Mouse (Mus musculus) liver, embryonic 12.5 days (tissue): Measurements from ENCODE around the gene Acoxl. TPM values are rescaled to one million over a fixed set of nuclear protein-coding genes. Genes with fewer than 3 reads are reported as not detected.

Experiments used
- ATAC-seq: fragments of 200-750 bp; cut with Nextera tagmentation; 2 replicates; pipeline ENCODE4 v1.8.0; 2017; ENCODE audit warnings: moderate number of reproducible peaks, mild to moderate bottlenecking, moderate library complexity
- H3K27ac ChIP-seq: fragments of 300-500 bp; sonication (generic); 2 replicates; pipeline ENCODE4 v1.5.1; 2016; ENCODE audit warnings: mild to moderate bottlenecking
- H3K27me3 ChIP-seq: fragments of 300-500 bp; sonication (generic); replicated peaks from 2 replicates; pipeline ENCODE4 v1.6.1; 2016; ENCODE audit warnings: mild to moderate bottlenecking, moderate library complexity
- H3K36me3 ChIP-seq: fragments of 300-500 bp; sonication (generic); 2 replicates; pipeline ENCODE4 v1.6.1; 2016; ENCODE audit warnings: mild to moderate bottlenecking, moderate library complexity
- H3K4me1 ChIP-seq: fragments of 300-500 bp; sonication (generic); 2 replicates; pipeline ENCODE4 v1.6.1; 2016
- H3K4me2 ChIP-seq: fragments of 300-500 bp; sonication (generic); 2 replicates; pipeline ENCODE4 v1.6.1; 2016; ENCODE audit warnings: mild to moderate bottlenecking, moderate library complexity
- H3K4me3 ChIP-seq: fragments of 300-500 bp; sonication (generic); 2 replicates; pipeline ENCODE4 v1.5.1; 2016; ENCODE audit warnings: mild to moderate bottlenecking, moderate library complexity
- H3K9ac ChIP-seq: fragments of 300-500 bp; sonication (generic); 2 replicates; pipeline ENCODE4 v1.6.1; 2016; ENCODE audit warnings: mild to moderate bottlenecking, moderate library complexity
- H3K9me3 ChIP-seq: fragments of 300-500 bp; sonication (generic); replicated peaks from 2 replicates; pipeline ENCODE4 v1.6.1; 2016; ENCODE audit warnings: mild to moderate bottlenecking, moderate library complexity
- WGBS: fragments of 180-500 bp; shearing (Covaris S2); methylation state at CpG from one replicate; pipeline ENCODE4 v1.1.7; 2016; ENCODE audit not compliant: insufficient replicate concordance; 5-methylcytosine and 5-hydroxymethylcytosine counted together
- polyA plus RNA-seq: library from polyadenylated mRNA; unstranded; fragments of >200 nt; fragmentation: Nextera tagmentation; extraction: Ambion mirVana; gene quantifications from 2 replicates; pipeline ENCODE4 v1.2.1, GENCODE M21; 2016

Gene Acoxl
- polyA plus RNA-seq, 1 experiment from 2014 or later, result 0.10 TPM

- H3K9ac ChIP-seq, result no peak overlapping the region
- no peak overlapping the region for H3K4me2 ChIP-seq
- no peak for ATAC-seq
- 83% methylated on average over 1 of the region's 1 CpGs for WGBS
- no peak overlapping the region for H3K4me3 ChIP-seq
- H3K27me3 ChIP-seq, result no peaks in the 10 kb centered on the region
- no peaks in the 10 kb centered on the region for H3K4me1 ChIP-seq
- H3K27ac ChIP-seq, result no peak overlapping the region
- H3K9me3 ChIP-seq, result no peaks in the 10 kb centered on the region
- no peaks in the 10 kb centered on the region for H3K36me3 ChIP-seq
Measured at GRCm38 (mm10) chr2:127976276-127976675, 137.6 kb downstream of the Acoxl start.

GRCm38 (mm10) chr2:127978601-127979230 is 140.0 kb downstream of the Acoxl start:
- ATAC-seq, result no peak
- no peaks in the 10 kb centered on the region for H3K36me3 ChIP-seq
- H3K27ac ChIP-seq, result no peak overlapping the region
- H3K9ac ChIP-seq, result no peak overlapping the region
- no peaks in the 10 kb centered on the region for H3K27me3 ChIP-seq
- H3K4me2 ChIP-seq, result no peak overlapping the region
- H3K4me1 ChIP-seq, result no peaks in the 10 kb centered on the region
- WGBS, result 66% methylated on average over 7 of the region's 7 CpGs
- no peaks in the 10 kb centered on the region for H3K9me3 ChIP-seq
- H3K4me3 ChIP-seq, result no peak overlapping the region

GRCm38 (mm10) chr2:127982610-127983009 is 143.9 kb downstream of the Acoxl start:
- ATAC-seq, result no peak
- WGBS, result 61% methylated on average over 3 of the region's 3 CpGs
- H3K27ac ChIP-seq, result no peak overlapping the region
- H3K4me2 ChIP-seq, result no peak overlapping the region
- H3K9ac ChIP-seq, result no peak overlapping the region
- H3K36me3 ChIP-seq, result no peaks in the 10 kb centered on the region
- H3K9me3 ChIP-seq, result no peaks in the 10 kb centered on the region
- no peaks in the 10 kb centered on the region for H3K27me3 ChIP-seq
- H3K4me1 ChIP-seq, result no peaks in the 10 kb centered on the region
- H3K4me3 ChIP-seq, result no peak overlapping the region

DNA sequence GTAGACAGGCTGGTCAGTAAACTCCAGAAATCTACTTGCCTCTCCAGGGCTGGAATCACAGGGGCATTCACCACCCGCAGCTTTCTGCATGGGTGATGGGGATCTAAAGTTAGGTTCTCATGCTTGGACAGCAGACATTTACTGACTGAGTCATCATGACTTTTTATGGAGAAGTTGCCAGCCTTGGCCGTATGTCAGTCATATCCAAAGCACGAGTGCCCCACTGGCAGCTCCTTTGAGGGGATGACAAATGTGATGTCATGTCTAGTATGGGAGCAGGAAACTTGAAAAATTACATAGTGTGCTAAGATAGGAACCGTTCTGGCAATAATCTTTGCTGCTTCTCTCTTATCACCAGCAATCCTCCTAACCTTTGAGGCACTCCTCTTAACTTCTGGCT is 144.6 kb downstream of the Acoxl start:
- Histone ChIP-seq H3K36me3 (no peaks in the 10 kb centered on the region), H3K4me2 (no peak overlapping the region), H3K9ac (no peak overlapping the region), H3K9me3 (no peaks in the 10 kb centered on the region), H3K27me3 (no peaks in the 10 kb centered on the region), H3K4me1 (no peaks in the 10 kb centered on the region), H3K27ac (no peak overlapping the region), H3K4me3 (no peak overlapping the region)
- WGBS, result 48% methylated on average over 4 of the region's 4 CpGs
- no peak for ATAC-seq

GRCm38 (mm10) chr2:127983981-127984380 is 145.3 kb downstream of the Acoxl start:
- Histone ChIP-seq H3K4me2 (no peak overlapping the region), H3K9ac (no peak overlapping the region), H3K27ac (no peak overlapping the region), H3K9me3 (no peaks in the 10 kb centered on the region), H3K27me3 (no peaks in the 10 kb centered on the region), H3K4me3 (no peak overlapping the region), H3K4me1 (no peaks in the 10 kb centered on the region), H3K36me3 (no peaks in the 10 kb centered on the region)
- WGBS, result 78% methylated on average over 1 of the region's 1 CpGs
- ATAC-seq, result no peak

GRCm38 (mm10) chr2:127987706-127988105 is 149.0 kb downstream of the Acoxl start:
- no peaks in the 10 kb centered on the region for H3K4me1 ChIP-seq
- no peaks in the 10 kb centered on the region for H3K9me3 ChIP-seq
- ATAC-seq, result no peak
- no peak overlapping the region for H3K4me3 ChIP-seq
- H3K36me3 ChIP-seq, result no peaks in the 10 kb centered on the region
- H3K4me2 ChIP-seq, result no peak overlapping the region
- WGBS, result 43% methylated on average over 4 of the region's 4 CpGs
- no peak overlapping the region for H3K9ac ChIP-seq
- H3K27ac ChIP-seq, result no peak overlapping the region
- H3K27me3 ChIP-seq, result no peaks in the 10 kb centered on the region

DNA sequence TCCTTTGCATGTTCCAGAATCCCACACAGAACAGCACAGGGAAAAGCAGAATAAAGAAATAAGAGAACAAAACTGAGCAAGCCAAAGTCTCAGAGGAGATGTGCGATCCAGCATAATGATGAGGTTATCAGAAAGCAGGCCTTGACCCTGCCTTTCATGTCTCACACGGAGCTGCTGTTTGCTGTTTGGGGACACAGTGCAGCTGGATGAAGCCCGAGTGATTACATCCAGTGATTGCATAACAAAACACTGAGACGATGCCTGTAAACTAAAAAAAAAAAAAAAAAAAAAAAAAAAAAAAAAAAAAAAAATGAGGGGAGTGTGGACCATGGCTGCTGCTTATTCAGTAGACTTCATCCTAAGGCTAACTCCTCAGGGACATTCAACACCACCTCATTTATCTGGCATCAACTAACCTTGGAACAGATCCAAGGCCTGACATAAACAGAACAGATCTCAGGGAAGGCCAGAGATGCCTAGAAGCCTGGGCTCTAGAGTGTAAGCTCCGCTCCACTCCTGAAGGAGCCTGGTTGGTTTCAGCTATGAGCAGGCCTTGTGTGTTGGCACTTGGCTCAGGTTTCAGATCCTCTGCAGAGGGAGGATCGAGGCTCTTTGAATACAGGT is 152.3 kb downstream of the Acoxl start:
- Histone ChIP-seq H3K9ac (no peak overlapping the region), H3K4me1 (no peaks in the 10 kb centered on the region), H3K36me3 (no peaks in the 10 kb centered on the region), H3K4me3 (no peak overlapping the region), H3K9me3 (no peaks in the 10 kb centered on the region), H3K27ac (no peak overlapping the region), H3K4me2 (no peak overlapping the region), H3K27me3 (no peaks in the 10 kb centered on the region)
- no peak for ATAC-seq
- 49% methylated on average over 6 of the region's 6 CpGs for WGBS

GRCm38 (mm10) chr2:127991656-127992055 is 153.0 kb downstream of the Acoxl start:
- Histone ChIP-seq H3K27me3 (no peaks in the 10 kb centered on the region), H3K27ac (no peak overlapping the region), H3K4me1 (no peaks in the 10 kb centered on the region), H3K4me2 (no peak overlapping the region), H3K9ac (no peak overlapping the region), H3K4me3 (no peak overlapping the region), H3K36me3 (no peaks in the 10 kb centered on the region), H3K9me3 (no peaks in the 10 kb centered on the region)
- no peak for ATAC-seq
- 81% methylated on average over 1 of the region's 1 CpGs for WGBS

DNA sequence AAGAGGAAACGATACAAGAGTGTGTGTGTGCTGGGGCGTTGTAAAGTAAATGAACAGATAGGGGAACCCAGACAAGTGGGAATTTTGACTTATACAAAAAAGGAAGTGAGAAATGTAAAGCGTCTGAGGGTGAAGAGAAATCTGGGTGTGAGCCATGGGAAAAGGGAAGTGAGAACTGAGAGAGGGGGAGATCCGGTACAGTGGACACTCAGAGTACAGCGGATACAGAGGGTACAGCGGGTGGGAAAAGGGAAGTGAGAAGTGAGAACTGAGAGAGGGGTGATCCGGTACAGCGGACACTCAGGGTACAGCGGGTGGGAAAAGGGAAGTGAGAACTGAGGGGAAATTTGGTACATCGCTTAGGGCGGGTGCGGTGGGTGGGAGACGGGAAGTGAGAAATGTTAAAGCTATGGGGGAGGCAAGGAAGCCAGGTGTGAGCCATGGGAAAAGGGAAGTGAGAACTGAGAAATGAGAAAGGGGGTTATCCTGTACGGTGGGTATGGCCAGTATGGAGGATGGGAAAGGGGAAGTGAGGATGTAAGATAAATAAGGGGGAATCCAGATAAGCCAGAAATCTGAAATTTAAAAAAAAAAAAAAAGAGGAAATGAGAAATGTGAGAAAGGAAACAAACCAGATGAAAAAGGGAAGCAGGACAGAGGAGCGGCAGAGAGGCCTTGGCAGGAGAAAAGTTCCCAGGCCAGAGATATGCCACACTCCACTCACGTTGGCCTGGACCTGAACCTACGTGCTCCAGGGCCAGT is 170.2 kb downstream of the Acoxl start:
- no peaks in the 10 kb centered on the region for H3K36me3 ChIP-seq
- ATAC-seq, result no peak
- 32% methylated on average over 17 of the region's 17 CpGs for WGBS

DNA sequence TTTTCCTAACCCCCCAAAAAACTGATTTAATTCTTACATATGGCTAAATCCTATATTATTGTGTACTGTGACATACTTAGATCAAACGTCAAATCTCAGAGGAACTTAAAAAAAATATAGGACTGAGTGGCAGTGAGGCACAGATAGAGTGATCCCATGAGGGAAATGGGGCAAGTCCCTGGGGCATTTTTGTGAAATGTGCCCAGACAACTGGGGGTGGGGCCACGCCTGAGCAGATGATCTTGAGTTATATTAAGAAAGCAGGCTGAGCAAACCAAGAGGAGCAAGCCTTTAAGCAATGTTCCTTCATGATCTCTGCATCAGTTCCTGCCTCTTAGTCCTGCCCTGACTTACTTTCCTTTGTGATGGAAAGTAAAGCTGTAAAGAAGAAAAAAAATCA is 175.9 kb downstream of the Acoxl start:
- no peak overlapping the region for H3K27ac ChIP-seq
- WGBS, result 28% methylated on average over 2 of the region's 2 CpGs
- H3K9me3 ChIP-seq, result no peaks in the 10 kb centered on the region
- H3K4me1 ChIP-seq, result no peaks in the 10 kb centered on the region
- no peaks in the 10 kb centered on the region; the same call in 1 of the 2 replicates for H3K27me3 ChIP-seq
- H3K4me2 ChIP-seq, result no peak overlapping the region
- H3K9ac ChIP-seq, result no peak overlapping the region
- no peak for ATAC-seq
- no peak overlapping the region for H3K4me3 ChIP-seq
- H3K36me3 ChIP-seq, result no peaks in the 10 kb centered on the region

More for the DNA sequence above, 170.2 kb downstream of the Acoxl start:
- Histone ChIP-seq H3K9me3 (no peaks in the 10 kb centered on the region), H3K9ac (no peak overlapping the region), H3K27me3 (no peaks in the 10 kb centered on the region), H3K27ac (no peak overlapping the region), H3K4me2 (no peak overlapping the region), H3K4me1 (no peaks in the 10 kb centered on the region), H3K4me3 (no peak overlapping the region)

- H3K4me3 ChIP-seq, result no peak overlapping the region
- no peaks in the 10 kb centered on the region; the same call in 1 of the 2 replicates for H3K27me3 ChIP-seq
- H3K4me1 ChIP-seq, result no peaks in the 10 kb centered on the region
- no peaks in the 10 kb centered on the region for H3K36me3 ChIP-seq
- WGBS, result 65% methylated on average over 8 of the region's 8 CpGs
- H3K4me2 ChIP-seq, result no peak overlapping the region
- no peak for ATAC-seq
- no peaks in the 10 kb centered on the region for H3K9me3 ChIP-seq
- no peak overlapping the region for H3K9ac ChIP-seq
- H3K27ac ChIP-seq, result no peak overlapping the region
Measured at GRCm38 (mm10) chr2:128015602-128016001, 176.9 kb downstream of the Acoxl start.
